Mouse (Mus musculus): ENCODE results near the gene Eid1.

GRCm38 (mm10) chr2:125655391-125655790 lies 17.5 kb upstream of the Eid1 start:
- TF ChIP-seq CTCF (IDR thresholded peaks at IDR 0.05) (no peak), EP300 (IDR thresholded peaks at IDR 0.05) (no peak)

Data from lung, postnatal 0 days (tissue).